Mouse (Mus musculus): ENCODE measurements at regions not wholly inside any gene's neighbourhood (a gene's known extent, or its start where the extent isn't known, plus 50 kb on each side); places are given as distances from the start of the nearest gene placed in this dataset.

- DNase-seq (ENCODE audit: extremely low spot score in 1 of 2, low spot score in 1 of 2): no peak
Measured at GRCm38 (mm10) chr12:70588234-70588633, 135.3 kb downstream of the Tmx1 start.

- no peak for DNase-seq (ENCODE audit: extremely low spot score in 1 of 2, low spot score in 1 of 2)
Measured at GRCm38 (mm10) chr12:70589315-70589742, 136.4 kb downstream of the Tmx1 start.

- no peak for DNase-seq (ENCODE audit: extremely low spot score in 1 of 2, low spot score in 1 of 2)
Measured at GRCm38 (mm10) chr12:70590456-70591050, 137.7 kb downstream of the Tmx1 start.

- no peak for DNase-seq (ENCODE audit: extremely low spot score in 1 of 2, low spot score in 1 of 2)
Measured at GRCm38 (mm10) chr12:70592821-70593220, 139.9 kb downstream of the Tmx1 start.

- no peak for DNase-seq (ENCODE audit: extremely low spot score in 1 of 2, low spot score in 1 of 2)
Measured at GRCm38 (mm10) chr12:70598211-70598701, 145.4 kb downstream of the Tmx1 start.

GRCm38 (mm10) chr12:70599731-70600130, 146.8 kb downstream of the Tmx1 start:
- DNase-seq (ENCODE audit: extremely low spot score in 1 of 2, low spot score in 1 of 2): no peak

- DNase-seq (ENCODE audit: extremely low spot score in 1 of 2, low spot score in 1 of 2): no peak
Measured at GRCm38 (mm10) chr12:70603869-70604268, 151.0 kb downstream of the Tmx1 start.

- DNase-seq (ENCODE audit: extremely low spot score in 1 of 2, low spot score in 1 of 2): no peak
Measured at GRCm38 (mm10) chr12:70608672-70609071, 155.8 kb downstream of the Tmx1 start.

- no peak for DNase-seq (ENCODE audit: extremely low spot score in 1 of 2, low spot score in 1 of 2)
Measured at GRCm38 (mm10) chr12:70609116-70609871, 156.4 kb downstream of the Tmx1 start.

GRCm38 (mm10) chr12:70611891-70612290, 159.0 kb downstream of the Tmx1 start:
- no peak for DNase-seq (ENCODE audit: extremely low spot score in 1 of 2, low spot score in 1 of 2)

- no peak for DNase-seq (ENCODE audit: extremely low spot score in 1 of 2, low spot score in 1 of 2)
Measured at GRCm38 (mm10) chr12:70613244-70613643, 160.3 kb downstream of the Tmx1 start.

GRCm38 (mm10) chr12:70614101-70614500, 161.2 kb downstream of the Tmx1 start:
- DNase-seq (ENCODE audit: extremely low spot score in 1 of 2, low spot score in 1 of 2): no peak

- DNase-seq (ENCODE audit: extremely low spot score in 1 of 2, low spot score in 1 of 2): no peak
Measured at GRCm38 (mm10) chr12:70614686-70615085, 161.8 kb downstream of the Tmx1 start.

- no peak for DNase-seq (ENCODE audit: extremely low spot score in 1 of 2, low spot score in 1 of 2)
Measured at GRCm38 (mm10) chr12:70615123-70615522, 162.2 kb downstream of the Tmx1 start.

- DNase-seq (ENCODE audit: extremely low spot score in 1 of 2, low spot score in 1 of 2): no peak
Measured at GRCm38 (mm10) chr12:70616049-70616448, 163.2 kb downstream of the Tmx1 start.

- DNase-seq (ENCODE audit: extremely low spot score in 1 of 2, low spot score in 1 of 2): no peak
Measured at GRCm38 (mm10) chr12:70616487-70616886, 163.6 kb downstream of the Tmx1 start.

GRCm38 (mm10) chr12:70617024-70617423, 164.1 kb downstream of the Tmx1 start:
- no peak for DNase-seq (ENCODE audit: extremely low spot score in 1 of 2, low spot score in 1 of 2)

GRCm38 (mm10) chr12:70617979-70618378, 165.1 kb downstream of the Tmx1 start:
- no peak for DNase-seq (ENCODE audit: extremely low spot score in 1 of 2, low spot score in 1 of 2)

- no peak for DNase-seq (ENCODE audit: extremely low spot score in 1 of 2, low spot score in 1 of 2)
Measured at GRCm38 (mm10) chr12:70619436-70619835, 166.5 kb downstream of the Tmx1 start.

GRCm38 (mm10) chr12:70622019-70622418, 169.1 kb downstream of the Tmx1 start:
- DNase-seq (ENCODE audit: extremely low spot score in 1 of 2, low spot score in 1 of 2): no peak

- peak; percentile 62 to 76 for DNase-seq (ENCODE audit: extremely low spot score in 1 of 2, low spot score in 1 of 2)
Measured at GRCm38 (mm10) chr12:70624298-70624980, 171.5 kb downstream of the Tmx1 start.
